Mouse (Mus musculus) ES-Bruce4 (cell line): ENCODE data around the gene Trim11. TPM values are rescaled to one million over a fixed set of nuclear protein-coding genes. Genes with fewer than 3 reads are reported as not detected.
A peak's percentile ranks its signal among the peaks of the same experiment; 100 is the strongest.

ENCODE experiments used
- H3K27ac ChIP-seq: 2 replicates; pipeline ENCODE4 v1.5.1; 2012; ENCODE audit warnings: low read length, inconsistent platforms; ENCODE audit not compliant: insufficient read depth
- H3K27me3 ChIP-seq: 2 replicates; pipeline ENCODE4 v1.6.1; 2012; ENCODE audit warnings: mild to moderate bottlenecking, low read length, inconsistent platforms; ENCODE audit not compliant: control insufficient read depth, poor library complexity, insufficient read depth, severe bottlenecking
- H3K36me3 ChIP-seq: 2 replicates; pipeline ENCODE4 v1.6.1; 2012; ENCODE audit warnings: inconsistent platforms, mild to moderate bottlenecking, low read length, moderate library complexity; ENCODE audit not compliant: control insufficient read depth, poor library complexity, insufficient read depth, severe bottlenecking
- H3K4me1 ChIP-seq: one replicate; pipeline ENCODE4 v1.8.1; 2011; ENCODE audit warnings: low read length; ENCODE audit not compliant: control insufficient read depth, insufficient read depth
- H3K4me3 ChIP-seq: 2 replicates; pipeline ENCODE4 v1.5.1; 2011; ENCODE audit warnings: low read depth, mild to moderate bottlenecking, low read length
- H3K9ac ChIP-seq: 2 replicates; pipeline ENCODE4 v1.6.1; 2012; ENCODE audit warnings: low read depth, mild to moderate bottlenecking, inconsistent platforms; ENCODE audit not compliant: poor library complexity, severe bottlenecking
- H3K9me3 ChIP-seq: replicated peaks from 2 replicates; pipeline ENCODE4 v1.6.1; 2012; ENCODE audit warnings: mild to moderate bottlenecking, low read length, inconsistent platforms; ENCODE audit not compliant: control insufficient read depth, poor library complexity, insufficient read depth, severe bottlenecking
- CTCF ChIP-seq: IDR thresholded peaks from one replicate; pipeline ENCODE4 v1.8.1; 2011; ENCODE audit warnings: low read depth, low read length
- EP300 ChIP-seq: IDR thresholded peaks from 2 replicates; pipeline ENCODE4 v1.6.1; 2011; ENCODE audit warnings: low read depth, low read length; ENCODE audit not compliant: insufficient read depth
- POLR2A ChIP-seq: IDR thresholded peaks from one replicate; pipeline ENCODE4 v1.8.1; 2011; ENCODE audit warnings: low read length; ENCODE audit not compliant: insufficient read depth
- polyA plus RNA-seq: library from polyadenylated mRNA; stranded (reverse); fragments of >200 nt; gene quantifications from 2 replicates; pipeline ENCODE4 v1.2.4, GENCODE M21; 2011; ENCODE audit warnings: low read depth; ENCODE audit not compliant: missing spikeins, insufficient read depth, insufficient read length

The Trim11 gene
- 22.5 and 25.6 TPM in 2 replicates for polyA plus RNA-seq

DNA sequence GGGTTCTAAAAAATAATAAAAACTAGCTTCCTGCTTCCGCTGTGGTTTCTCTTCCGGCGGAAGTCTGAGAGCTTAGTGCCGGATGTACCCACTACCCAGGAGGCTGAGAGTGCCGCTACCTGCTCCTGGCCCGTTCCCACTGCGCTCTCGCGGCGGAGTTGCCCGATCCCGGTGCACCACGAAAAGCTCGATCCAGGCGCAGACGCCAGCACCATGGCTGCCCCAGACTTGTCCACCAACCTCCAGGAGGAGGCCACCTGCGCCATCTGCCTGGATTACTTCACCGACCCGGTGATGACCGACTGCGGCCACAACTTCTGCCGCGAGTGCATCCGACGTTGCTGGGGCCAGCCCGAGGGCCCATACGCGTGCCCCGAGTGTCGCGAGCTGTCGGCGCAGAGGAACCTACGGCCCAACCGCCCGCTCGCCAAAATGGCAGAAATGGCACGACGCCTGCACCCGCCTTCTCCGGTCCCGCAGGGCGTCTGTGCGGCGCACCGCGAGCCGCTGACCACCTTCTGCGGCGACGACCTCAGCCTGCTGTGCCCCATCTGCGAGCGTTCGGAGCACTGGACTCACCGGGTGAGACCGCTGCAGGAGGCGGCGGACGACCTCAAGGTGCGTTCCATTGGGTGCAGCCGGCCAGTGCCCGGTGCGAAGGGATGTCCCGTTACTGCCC lies at the start of gene Trim11:
Gene Trim11 (plus strand): TSS at position 67 of the 679 bp plus-strand sequence.
- H3K27ac ChIP-seq: peak within 1 kb of the TSS; percentile 8; the same call in 1 of the 2 replicates
- peak within 1 kb of the TSS; percentile 86 for H3K4me3 ChIP-seq
- H3K4me1 ChIP-seq: no peaks in the 10 kb centered on the region
- TF ChIP-seq CTCF (no peak), EP300 (no peak), POLR2A (peak; percentile 40)
- peaks cover 7% of the 10 kb centered on the region for H3K36me3 ChIP-seq
- no peaks in the 10 kb centered on the region for H3K27me3 ChIP-seq
- no peaks in the 10 kb centered on the region for H3K9me3 ChIP-seq
- H3K9ac ChIP-seq: peak within 1 kb of the TSS; percentile 84

DNA sequence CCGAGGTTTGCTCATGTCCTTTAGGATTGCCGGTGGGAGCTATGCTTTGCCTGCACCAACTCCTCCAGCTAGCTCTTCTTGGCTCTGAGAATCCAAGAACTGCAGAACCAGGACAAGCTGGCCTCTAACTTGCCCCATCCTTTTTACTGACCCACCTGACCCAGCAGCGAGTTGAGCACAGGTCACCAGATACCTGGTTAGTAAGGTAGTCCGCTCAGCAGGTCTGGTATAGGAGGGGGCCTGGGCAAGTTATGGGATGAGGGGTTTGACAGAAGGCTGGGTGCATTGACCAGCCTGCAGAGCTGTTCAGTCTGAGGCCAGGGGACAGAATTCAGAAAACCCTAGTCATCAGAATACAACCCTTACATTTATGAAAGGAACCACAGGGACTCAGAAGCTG lies 48.8 kb upstream of the Trim11 start:
- Histone ChIP-seq H3K27me3 (no peaks in the 10 kb centered on the region), H3K36me3 (peaks cover 14% of the 10 kb centered on the region), H3K27ac (no peak overlapping the region), H3K9ac (no peak overlapping the region), H3K4me1 (peaks cover 2% of the 10 kb centered on the region), H3K4me3 (no peak overlapping the region), H3K9me3 (no peaks in the 10 kb centered on the region)
- no peak for TF ChIP-seq CTCF
- TF ChIP-seq POLR2A: no peak
- TF ChIP-seq EP300: no peak

DNA sequence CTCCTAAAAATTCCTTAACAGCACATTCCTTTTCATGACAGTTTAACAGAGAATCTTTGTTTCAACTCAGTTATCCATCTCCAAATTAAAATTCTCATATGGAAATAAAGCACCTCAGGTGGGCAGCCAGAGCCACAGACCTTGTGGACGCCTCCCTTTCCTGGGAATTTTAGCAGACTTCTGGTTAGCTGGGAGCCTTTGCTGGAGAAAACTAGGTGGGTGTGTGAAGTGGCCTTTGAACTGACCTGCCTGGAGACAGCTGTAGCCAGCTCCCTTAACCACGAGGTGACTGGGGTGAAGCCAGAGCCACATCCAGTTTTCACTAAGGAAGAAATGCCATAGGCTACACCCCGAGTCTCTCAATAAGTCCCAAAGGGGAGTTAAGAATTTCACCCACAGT lies 48.3 kb upstream of the Trim11 start:
- Histone ChIP-seq H3K36me3 (peaks cover 20% of the 10 kb centered on the region), H3K4me1 (peaks cover 2% of the 10 kb centered on the region), H3K9ac (no peak overlapping the region), H3K27ac (no peak overlapping the region), H3K27me3 (no peaks in the 10 kb centered on the region), H3K4me3 (no peak overlapping the region), H3K9me3 (no peaks in the 10 kb centered on the region)
- TF ChIP-seq CTCF: no peak
- no peak for TF ChIP-seq EP300
- TF ChIP-seq POLR2A: no peak

DNA sequence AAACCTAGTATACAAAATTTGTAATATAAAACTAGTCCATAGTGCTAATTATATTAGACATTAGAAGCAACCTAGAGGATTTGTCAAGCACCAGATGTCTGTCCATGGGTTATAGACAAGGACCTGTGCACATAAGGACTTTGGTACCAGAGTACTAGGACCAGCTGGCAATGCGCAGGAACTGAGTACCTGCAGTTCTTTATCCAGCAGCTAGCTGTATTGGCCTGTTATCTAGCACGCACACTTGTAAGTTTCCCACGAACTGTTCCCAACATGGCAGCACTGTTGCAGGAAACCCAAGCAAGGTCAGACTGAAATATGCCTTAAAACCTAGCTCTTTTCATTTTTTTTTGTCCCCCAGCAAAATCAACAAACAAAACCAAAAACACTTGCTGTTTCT lies 47.6 kb upstream of the Trim11 start:
- Histone ChIP-seq H3K9ac (no peak overlapping the region), H3K9me3 (no peaks in the 10 kb centered on the region), H3K4me3 (no peak overlapping the region), H3K4me1 (peaks cover 2% of the 10 kb centered on the region), H3K27me3 (no peaks in the 10 kb centered on the region), H3K27ac (no peak overlapping the region), H3K36me3 (peaks cover 20% of the 10 kb centered on the region)
- TF ChIP-seq EP300 (no peak), CTCF (no peak), POLR2A (no peak)

DNA sequence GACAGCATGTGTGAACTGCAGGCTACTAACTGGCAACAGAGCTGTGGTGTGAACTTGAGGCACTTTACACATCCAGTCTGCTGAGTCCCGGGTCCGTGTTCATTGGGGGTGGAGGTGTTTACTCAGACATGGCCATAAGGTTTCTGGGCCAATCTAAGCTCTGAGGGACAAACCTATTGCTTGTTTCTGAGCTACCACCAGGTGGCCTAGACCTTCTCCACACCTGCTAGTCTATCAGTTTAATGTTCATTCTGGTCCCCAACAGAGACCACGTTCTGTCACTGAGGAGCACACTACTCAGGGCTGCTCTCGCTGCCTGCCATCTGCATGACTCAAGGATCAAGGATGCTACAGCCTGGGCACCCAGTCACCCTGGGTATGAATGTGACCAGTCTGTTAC lies 46.3 kb upstream of the Trim11 start:
- Histone ChIP-seq H3K36me3 (peaks cover 28% of the 10 kb centered on the region), H3K9ac (no peak overlapping the region), H3K4me1 (peaks cover 2% of the 10 kb centered on the region), H3K9me3 (no peaks in the 10 kb centered on the region), H3K27ac (no peak overlapping the region), H3K4me3 (no peak overlapping the region), H3K27me3 (no peaks in the 10 kb centered on the region)
- TF ChIP-seq EP300 (no peak), POLR2A (no peak), CTCF (no peak)

DNA sequence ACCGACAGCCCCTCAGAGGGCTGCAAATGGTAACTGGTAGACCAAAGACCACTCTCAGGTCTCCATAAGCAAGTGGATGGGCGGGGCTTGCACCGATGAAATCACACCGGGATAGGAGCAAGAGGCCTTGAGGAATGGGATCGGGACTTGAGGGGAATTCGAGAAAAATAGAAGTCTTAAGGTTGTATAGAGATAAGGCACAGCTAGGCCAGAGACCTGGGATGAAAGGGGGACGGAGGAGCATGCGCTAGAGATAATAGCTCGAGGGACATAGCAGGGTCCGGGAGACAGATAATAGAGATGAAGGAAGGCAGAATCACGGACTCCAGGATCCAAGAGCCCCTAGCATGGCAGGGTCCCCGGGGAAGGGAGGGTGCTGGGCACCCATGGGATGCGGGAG lies 40.0 kb upstream of the Trim11 start:
- peaks cover 25% of the 10 kb centered on the region for H3K36me3 ChIP-seq
- TF ChIP-seq EP300: no peak
- no peak for TF ChIP-seq POLR2A
- no peak for TF ChIP-seq CTCF
- H3K4me1 ChIP-seq: no peaks in the 10 kb centered on the region
- no peaks in the 10 kb centered on the region for H3K9me3 ChIP-seq
- no peaks in the 10 kb centered on the region for H3K27me3 ChIP-seq
- no peak overlapping the region for H3K27ac ChIP-seq
- H3K9ac ChIP-seq: peak overlapping the region; percentile 85
- peak overlapping the region; percentile 94 for H3K4me3 ChIP-seq
